Mouse (Mus musculus) heart, postnatal 14 days (tissue): ENCODE measurements around the gene Rnf8. TPM values are rescaled to one million over a fixed set of nuclear protein-coding genes. Genes with fewer than 3 reads are reported as not detected.
"Not testable (repeated sequence)": the region's sequence is repeated elsewhere in the genome, so short reads cannot be mapped to it uniquely, and the experiment has no call there.

Experiments used
- DNase-seq, 2 experiments: peaks; one replicate each; pipeline ENCODE4 v3.0.0; 2021 to 2022
- intact Hi-C: fragments of 180-260 bp; cut with DNase I; formaldehyde crosslinking; loops from one replicate; pipeline ENCODE4 v1.15.1; 2025
- long read RNA-seq, 2 experiments: library from polyadenylated mRNA; stranded (forward); transcript quantifications; one replicate each; pipeline ENCODE4 v2.0.0; 2021
- total RNA-seq, 2 experiments: library from RNA; stranded (reverse); gene quantifications; 2 replicates each; pipeline ENCODE4 v1.2.3; 2021

Rnf8 gene
- total RNA-seq = 10 to 100 TPM; 22.4 to 24.6 TPM
- long read RNA-seq, experiment 1, full-length matches to known transcripts = 54 of 58 reads
- long read RNA-seq, experiment 1, partial matches to known transcripts = 0 of 58 reads
- long read RNA-seq, experiment 1, other reads (novel, unspliced or antisense) = 4 of 58 reads
- long read RNA-seq, experiment 2, full-length matches to known transcripts = 43 of 47 reads
- long read RNA-seq, experiment 2, partial matches to known transcripts = 0 of 47 reads
- long read RNA-seq, experiment 2, other reads (novel, unspliced or antisense) = 4 of 47 reads

- intact Hi-C loops = loop anchor here (2.0 kb wide), 1 partner anchor 46 kb away; the partner anchor contains the start of gene Cmtr1
- peak; percentile 96 to 97 for DNase-seq
Measured at GRCm38 (mm10) chr17:29614115-29615023, at the start of gene Rnf8, which contains the start of gene Gm28043. Rnf8 (plus strand) TSS chr17:29614790. Gm28043 (plus strand) TSS chr17:29614876.

GRCm38 (mm10) chr17:29565521-29565920 lies 49.1 kb upstream of the Rnf8 start:
- DNase-seq = no peak
- intact Hi-C loops = no loop called here

GRCm38 (mm10) chr17:29568435-29568834 lies 46.2 kb upstream of the Rnf8 start:
- no peak for DNase-seq
- intact Hi-C loops = no loop called here

GRCm38 (mm10) chr17:29569831-29570230 lies 44.8 kb upstream of the Rnf8 start:
- intact Hi-C loops = no loop called here
- no peak for DNase-seq

GRCm38 (mm10) chr17:29579579-29580126 lies 34.9 kb upstream of the Rnf8 start:
- intact Hi-C loops = no loop called here
- no peak for DNase-seq

GRCm38 (mm10) chr17:29583569-29583968 lies 31.0 kb upstream of the Rnf8 start:
- intact Hi-C loops = no loop called here
- no peak for DNase-seq

- intact Hi-C loops = no loop called here
- no peak for DNase-seq
Measured at GRCm38 (mm10) chr17:29584306-29584705, 30.3 kb upstream of the Rnf8 start.

- intact Hi-C loops = no loop called here
- no peak for DNase-seq
Measured at GRCm38 (mm10) chr17:29584737-29585136, 29.9 kb upstream of the Rnf8 start.

GRCm38 (mm10) chr17:29585446-29585845 lies 29.1 kb upstream of the Rnf8 start:
- intact Hi-C loops = no loop called here

GRCm38 (mm10) chr17:29586921-29587320 lies 27.7 kb upstream of the Rnf8 start:
- DNase-seq = no peak
- intact Hi-C loops = no loop called here

More at GRCm38 (mm10) chr17:29585446-29585845, 29.1 kb upstream of the Rnf8 start:
- no peak for DNase-seq

GRCm38 (mm10) chr17:29589221-29589898 lies 25.2 kb upstream of the Rnf8 start:
- no peak for DNase-seq
- intact Hi-C loops = no loop called here

GRCm38 (mm10) chr17:29595891-29596770 lies 18.5 kb upstream of the Rnf8 start:
- intact Hi-C loops = no loop called here
- peak in 1 of 2 experiments; percentile 11 for DNase-seq

GRCm38 (mm10) chr17:29596771-29597132 lies 17.8 kb upstream of the Rnf8 start:
- no peak for DNase-seq
- intact Hi-C loops = no loop called here

- DNase-seq = no peak
- intact Hi-C loops = no loop called here
Measured at GRCm38 (mm10) chr17:29599051-29599450, 15.5 kb upstream of the Rnf8 start.

GRCm38 (mm10) chr17:29599537-29599936 lies 15.1 kb upstream of the Rnf8 start:
- intact Hi-C loops = no loop called here
- DNase-seq = no peak

GRCm38 (mm10) chr17:29601391-29601790 lies 13.2 kb upstream of the Rnf8 start:
- intact Hi-C loops = loop anchor here (10.0 kb wide), 1 partner anchor 173 kb away; no protein-coding TSS in a partner anchor
- peak in 1 of 2 experiments; percentile 16 for DNase-seq

- DNase-seq = peak; percentile 83 to 89
- intact Hi-C loops = loop anchor here (1.0 to 10.0 kb wide), 2 partner anchors 172 to 278 kb away; no protein-coding TSS in a partner anchor
Measured at GRCm38 (mm10) chr17:29603283-29603682, 11.3 kb upstream of the Rnf8 start.

- intact Hi-C loops, DNase-seq: not testable (repeated sequence)
Measured at GRCm38 (mm10) chr17:29613453-29613852, 1.1 kb upstream of the Rnf8 start.

- intact Hi-C loops = loop anchor here (2.0 kb wide), 1 partner anchor 46 kb away; the partner anchor contains the start of gene Cmtr1
- no peak for DNase-seq
Measured at GRCm38 (mm10) chr17:29615024-29615551, 498 bp downstream of the Rnf8 start.
